Mouse (Mus musculus): ENCODE measurements around the gene Apol9a. TPM values are rescaled to one million over a fixed set of nuclear protein-coding genes. Genes with fewer than 3 reads are reported as not detected.

Gene Apol9a
- total RNA-seq, 4 experiments from 2014 or later, result 0.19 TPM; not detected in 3

DNA sequence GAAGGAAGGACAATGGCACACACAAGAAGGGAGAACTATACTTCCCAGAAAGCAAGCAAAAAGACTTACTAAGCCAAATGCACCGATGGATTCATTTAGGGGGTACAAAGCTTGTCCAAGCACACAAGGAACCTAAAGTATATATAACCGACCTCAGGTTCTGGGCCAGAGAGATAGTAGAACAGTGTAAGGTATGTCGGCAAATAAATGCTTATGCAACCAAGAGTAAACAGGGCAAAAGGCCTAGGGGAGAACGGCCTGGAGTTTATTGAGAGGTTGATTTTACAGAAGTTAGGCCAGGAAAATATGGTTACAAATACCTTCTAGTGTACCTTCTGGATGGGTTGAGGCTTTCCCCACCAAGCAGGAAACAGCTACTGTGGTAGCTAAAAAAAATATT, 33.5 kb downstream of the Apol9a start:
- DNase-seq (ENCODE audit: low spot score), result no peak

DNA sequence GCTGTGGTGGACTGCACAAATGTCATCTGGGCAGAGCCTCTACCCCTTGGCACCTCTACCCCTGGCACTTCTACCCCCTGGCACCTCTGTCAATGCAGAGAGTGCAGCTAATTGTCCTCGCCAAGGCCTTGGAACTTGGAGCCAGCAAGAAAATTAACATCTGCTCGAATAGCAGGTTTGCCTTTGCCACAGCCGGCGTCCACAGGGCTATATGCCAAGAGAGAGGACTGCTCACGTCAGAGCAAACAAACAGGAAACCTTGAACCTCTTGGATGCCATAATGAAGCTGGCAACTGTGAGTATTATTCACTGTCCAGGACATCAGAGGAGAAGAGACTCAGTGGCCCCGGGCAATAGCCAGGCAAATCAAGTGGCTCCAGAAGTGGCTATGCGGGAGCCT, 34.0 kb downstream of the Apol9a start:
- no peak for DNase-seq (ENCODE audit: low spot score)

DNA sequence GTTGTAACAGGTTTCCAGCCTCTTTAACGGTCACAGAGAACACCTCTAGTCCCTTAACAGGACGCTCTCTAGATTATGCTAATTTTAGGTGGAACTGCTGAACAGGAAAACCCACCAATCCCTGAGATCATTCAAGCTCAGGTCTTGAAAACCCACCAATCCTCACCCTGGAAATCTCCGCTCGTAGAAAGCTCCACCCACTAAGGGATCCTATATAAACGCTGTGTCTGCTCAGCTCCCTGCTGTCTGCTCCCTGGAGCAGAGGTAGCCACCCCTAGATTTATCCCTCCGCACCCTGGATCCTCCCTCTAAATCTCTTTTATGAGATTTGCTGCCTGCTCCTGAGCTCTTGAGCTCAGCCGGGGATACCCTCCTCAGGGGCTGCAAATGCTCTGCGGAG, 40.3 kb downstream of the Apol9a start:
- no peak for DNase-seq (ENCODE audit: low spot score)

DNA sequence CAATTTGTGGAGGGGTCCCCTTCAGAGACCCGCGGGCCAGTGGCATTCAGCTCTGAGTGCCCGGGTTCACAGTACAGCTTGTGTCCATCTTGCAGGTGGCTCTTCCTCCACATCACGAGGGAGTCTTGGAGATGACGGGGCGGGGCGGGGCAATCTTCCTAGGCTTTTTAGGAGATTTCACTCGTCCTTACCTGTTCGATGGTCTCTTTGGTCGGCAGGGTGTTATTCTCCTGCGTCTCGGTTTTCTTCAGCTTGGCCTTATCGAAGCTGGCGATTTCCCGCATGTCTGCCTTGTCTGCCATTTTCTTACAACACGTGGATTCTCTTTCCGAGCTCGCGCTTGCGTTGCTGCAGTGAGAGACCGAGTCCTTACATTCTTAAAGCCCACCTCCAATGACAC, 41.0 kb downstream of the Apol9a start:
- no peak for DNase-seq (ENCODE audit: low spot score)

DNA sequence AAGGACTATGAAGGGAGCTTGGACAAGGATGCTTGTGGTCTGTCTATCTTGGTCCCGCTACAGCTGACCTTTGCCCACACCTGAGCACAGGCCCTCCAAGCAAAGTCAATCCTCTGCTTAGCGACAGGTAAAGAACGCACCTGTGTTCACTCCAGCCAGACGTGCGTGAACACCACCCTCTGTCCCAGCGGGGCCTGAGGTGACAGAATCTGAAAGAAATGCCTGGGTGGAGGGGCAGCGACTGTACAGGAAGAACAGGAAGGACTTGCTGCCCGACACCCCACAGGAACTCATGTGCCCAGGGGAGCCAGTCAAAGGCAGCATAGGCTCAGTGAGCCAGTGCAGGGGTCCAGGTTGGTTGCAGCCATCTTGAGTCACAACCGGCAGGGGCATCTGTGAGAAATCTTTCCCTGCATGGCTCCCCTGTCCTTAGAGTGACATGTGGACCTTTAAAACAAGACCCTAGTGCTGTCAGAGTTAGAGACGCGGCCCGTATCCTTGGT, 42.1 kb downstream of the Apol9a start:
- DNase-seq (ENCODE audit: low spot score), result no peak

DNA sequence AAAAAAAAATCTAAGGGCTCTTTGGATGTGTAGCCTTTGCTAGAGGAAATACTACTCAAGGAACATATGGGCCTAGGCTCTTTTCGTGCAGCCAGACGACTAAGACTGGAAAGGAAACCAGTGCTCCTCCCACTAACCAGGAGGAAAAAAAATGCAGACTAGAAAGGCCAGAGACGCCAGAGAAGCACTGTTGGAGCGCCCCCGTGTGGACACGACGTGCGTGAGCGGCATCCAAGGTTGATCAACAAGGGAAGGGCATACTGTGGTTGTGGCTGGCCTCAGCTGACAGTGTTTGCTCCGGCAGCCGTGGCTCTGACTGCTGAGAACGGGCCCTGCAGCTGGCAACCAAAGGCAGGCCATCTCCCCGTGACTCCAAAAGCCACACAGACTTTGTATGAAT, 42.8 kb downstream of the Apol9a start:
- peak; percentile 97 for DNase-seq (ENCODE audit: low spot score)

DNA sequence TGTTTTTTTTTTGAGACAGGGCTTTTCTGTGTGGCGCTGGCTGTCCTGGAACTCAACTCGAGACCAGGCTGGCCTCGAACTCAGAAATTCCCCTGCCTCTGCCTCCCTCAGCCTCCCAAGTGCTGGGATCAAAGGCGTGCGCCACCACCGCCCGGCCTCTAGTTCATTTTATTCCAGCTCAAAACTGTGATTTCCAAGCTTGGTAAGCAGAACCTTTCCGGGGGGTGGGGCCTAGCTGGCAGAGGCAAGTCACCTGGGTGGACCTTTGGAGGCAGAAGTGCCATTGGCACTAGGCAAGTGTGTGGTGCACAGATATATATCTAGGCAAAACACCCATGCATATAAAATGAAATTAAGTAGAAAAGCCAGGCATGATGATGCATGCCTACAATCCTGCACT, 43.4 kb downstream of the Apol9a start:
- no peak for DNase-seq (ENCODE audit: low spot score)

DNA sequence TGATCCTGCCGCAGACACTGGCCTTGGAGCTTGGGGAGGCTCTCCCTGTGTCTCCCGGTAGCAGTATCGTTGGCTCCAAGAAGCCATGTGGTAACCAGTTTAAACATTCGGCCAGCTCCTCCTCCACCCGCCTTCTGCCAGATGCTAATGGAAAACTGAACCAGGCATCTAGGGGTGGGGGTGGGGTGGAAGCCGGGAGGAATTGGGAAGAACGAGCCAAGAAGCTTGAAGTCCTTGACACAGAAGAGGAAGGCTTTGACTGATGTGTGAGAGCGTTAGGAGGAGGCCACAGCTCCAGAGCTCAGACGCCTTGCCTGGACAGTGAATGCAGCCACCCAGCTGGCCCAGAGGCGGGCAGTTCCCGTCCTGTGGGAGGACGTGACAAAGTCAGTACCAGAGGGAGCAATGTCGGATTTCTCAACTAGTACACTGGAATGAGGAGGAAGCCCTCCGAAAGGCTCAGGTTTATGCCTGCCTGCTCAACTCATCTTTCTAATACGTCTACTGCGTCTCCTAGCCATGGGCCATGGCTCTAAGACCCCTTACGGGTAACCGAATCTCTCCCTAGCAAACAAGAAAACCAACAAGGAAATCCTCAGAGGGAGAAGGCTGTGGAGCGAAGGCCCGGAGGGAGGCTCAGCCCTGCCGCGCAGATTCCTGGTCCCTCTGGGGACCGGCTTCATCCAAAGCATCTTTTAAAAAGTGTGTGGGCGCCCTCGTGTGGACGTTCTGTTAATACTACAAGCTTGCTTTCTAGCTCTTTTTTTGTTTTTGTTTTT, 44.0 kb downstream of the Apol9a start:
- DNase-seq (ENCODE audit: low spot score), result peak; percentile 89

DNA sequence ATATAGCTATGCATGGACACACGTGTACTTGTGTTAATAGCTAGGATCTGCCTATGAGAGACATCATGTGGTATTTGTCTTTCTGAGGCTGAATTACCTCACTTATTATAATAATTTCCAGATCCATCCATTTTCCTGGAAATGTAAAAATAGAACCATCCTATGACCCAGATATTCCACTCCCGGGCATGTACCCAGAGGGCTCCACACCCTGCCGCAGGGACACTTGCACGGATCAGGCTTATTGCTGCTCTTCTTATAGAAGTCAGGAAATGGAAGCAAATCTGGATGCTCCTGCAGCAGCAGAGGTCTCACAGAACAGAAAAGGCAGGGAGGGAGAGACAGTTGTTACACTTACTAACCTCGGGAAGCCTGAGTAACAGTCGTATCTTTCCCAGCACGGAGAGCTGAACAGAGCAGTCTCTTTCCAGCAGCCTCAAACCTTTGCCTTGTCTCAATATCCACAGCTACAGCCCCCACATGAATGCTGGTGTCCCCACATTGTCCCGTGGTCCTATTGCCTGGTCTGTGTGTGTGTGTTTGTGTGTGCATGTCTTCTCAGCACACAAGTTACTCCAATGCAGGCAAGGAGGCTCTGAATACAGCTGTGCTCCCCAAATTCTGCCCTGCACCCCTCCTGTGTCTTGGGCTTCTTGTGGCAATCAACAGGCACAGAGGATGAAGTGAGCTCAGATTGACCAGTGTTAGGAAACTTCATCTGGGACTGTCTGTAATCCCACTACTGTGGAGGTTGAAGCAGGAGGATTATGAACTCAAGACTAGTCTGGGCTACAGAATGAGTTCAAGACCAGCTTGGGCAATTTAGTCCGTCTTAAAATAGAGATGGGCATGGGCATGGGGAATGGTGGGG, 45.0 kb downstream of the Apol9a start:
- DNase-seq (ENCODE audit: low spot score), result peak; percentile 74

DNA sequence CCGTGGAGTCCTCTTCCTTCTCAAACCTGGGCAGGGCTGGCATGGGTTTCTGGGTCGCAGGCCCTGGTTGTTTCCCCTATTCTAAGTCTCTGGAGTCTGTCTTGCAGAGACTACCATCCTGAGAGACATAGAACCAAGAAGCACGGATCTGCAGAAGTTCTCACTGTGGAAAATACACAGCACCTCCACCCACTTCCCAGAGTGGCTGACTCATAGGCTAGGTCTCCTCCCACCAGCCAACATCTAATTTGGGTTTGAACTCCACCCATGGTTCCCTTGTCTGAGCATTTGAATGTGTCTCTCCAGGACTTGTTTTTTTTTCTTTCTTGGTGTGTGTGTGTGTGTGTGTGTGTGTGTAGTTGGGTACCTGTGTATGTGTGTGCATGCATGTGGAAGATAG, 46.9 kb downstream of the Apol9a start:
- DNase-seq (ENCODE audit: low spot score), result peak; percentile 77

DNA sequence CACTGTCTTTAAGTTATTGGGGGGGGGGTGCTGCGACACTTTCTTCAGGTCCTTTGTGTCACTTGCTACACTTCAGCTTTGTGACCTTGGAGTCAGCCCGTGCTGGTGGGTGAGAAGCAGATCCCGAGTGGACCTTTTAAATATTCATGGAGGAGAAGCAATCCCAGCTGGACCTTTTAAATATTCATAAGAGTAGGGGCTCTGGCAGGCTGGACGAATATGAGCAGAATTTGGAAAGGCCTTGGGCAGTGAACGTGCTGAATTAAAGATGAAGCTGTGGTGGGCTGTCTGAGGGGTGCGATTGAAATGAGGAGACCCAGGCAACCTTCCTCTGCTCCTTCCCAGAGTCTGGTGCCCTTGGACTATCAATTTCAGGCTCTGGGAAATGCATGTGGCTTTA, 47.4 kb downstream of the Apol9a start:
- DNase-seq (ENCODE audit: low spot score), result no peak

DNA sequence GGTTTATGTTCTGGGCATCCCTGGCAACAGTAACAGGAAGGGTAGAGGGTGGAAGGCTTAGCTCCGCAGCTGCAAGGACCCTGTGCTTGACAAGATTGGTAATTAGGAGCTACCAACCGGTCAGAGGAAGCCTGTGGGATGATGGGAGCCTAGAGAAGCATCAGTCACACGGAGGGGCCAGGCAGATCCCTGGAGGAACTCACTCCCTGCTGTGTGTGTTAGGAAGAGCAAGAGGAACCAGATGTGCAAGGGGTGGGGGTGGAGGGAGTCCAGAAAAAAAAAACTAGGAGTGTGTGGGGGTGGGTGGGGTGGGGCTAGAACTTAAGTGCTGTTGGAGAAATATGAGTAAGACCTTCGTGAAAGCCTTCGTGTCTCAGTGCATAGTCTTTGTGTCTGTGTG, 48.0 kb downstream of the Apol9a start:
- DNase-seq (ENCODE audit: low spot score), result no peak

DNA sequence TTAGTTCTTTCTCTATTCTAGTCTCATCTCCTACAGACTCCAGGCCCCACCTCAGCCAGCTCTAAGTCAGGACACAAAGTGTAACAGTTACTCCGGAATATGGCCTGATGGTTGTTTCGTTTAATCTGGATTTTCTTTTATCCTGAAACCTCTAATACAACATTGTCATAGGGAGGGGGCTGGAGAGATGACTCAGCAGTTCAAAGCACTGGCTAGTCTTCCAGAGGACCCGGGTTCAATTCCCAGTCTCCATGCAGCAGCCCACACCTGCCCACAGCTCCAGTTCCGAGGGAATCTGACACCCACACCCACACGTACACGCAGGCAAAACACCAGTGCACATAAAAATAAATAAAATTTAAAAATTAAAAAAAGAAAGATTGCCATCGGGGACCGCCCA, 51.0 kb downstream of the Apol9a start:
- no peak for DNase-seq (ENCODE audit: low spot score)

DNA sequence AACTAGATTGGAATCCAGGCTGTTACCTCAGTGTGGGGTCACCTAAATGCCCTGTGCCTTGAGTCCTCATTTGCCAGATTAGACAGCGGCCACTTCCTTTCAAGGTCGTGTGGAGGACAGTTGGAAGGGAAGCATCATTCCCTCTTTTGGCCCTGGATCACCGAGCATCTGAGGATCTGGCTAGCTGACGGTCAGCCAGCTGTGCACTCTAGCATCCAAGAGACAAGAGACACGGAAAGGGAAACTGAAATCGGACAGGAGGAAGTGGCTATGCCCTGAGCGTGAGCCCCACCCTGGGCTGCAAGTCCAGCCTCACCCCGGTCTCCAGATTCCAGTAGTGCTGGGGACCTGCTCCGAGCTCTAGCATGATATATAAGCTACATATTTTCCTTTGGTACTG, 51.4 kb downstream of the Apol9a start:
- DNase-seq (ENCODE audit: low spot score), result peak; percentile 76

DNA sequence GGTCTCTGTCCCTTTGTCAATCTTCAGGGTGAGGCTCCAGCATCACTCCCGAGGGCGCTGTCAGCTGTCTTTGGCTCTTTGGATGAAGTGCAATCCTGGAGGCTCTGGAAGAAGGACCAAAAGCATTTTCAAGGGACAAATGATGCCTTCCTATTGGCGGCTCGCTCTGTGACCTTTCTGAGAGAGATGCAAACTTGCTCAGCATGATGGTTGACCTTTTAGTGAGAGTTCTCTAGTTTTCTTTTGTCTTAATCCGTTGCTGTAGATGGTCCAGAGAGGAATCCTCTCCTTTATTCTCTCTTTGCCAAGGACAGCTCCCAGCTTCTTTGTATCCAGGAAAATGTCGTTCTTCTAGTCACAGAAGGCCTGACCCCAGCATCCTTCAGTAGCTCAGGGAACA, 51.9 kb downstream of the Apol9a start:
- DNase-seq (ENCODE audit: low spot score), result no peak

DNA sequence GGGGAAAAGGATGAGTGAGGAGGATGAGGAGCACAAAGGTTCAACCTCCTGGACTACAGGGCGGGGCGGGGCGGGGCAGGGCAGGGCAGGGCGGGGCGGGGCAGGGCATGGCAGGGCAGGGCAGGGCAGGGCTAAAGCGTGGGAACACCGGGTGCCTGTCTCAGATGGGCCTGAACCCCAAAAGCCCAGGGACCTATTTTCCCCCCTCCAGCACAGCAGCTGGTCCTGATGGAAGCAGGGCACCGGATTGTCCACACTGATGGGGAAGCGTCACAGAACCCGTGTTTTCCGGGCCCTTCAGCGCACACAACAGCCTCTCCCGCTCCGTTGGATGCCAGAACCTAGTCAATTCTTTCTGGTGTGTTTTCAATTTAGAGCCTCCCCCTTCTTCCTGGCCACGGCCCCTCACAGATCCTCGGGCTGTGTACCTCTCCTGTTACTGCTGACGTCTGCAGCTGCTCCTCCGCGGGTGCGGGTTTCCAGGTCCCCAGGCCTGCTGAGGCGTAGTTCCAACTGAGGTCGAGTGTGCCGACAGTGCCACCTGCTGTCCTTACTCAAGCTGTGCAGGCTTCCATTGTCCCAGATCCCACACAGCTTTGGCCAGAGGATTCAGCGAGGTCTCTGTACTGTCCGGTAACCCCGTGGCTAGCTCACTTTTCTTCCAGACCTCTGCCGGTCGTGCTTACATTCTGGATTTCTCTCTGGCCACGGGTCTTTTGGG, 52.5 kb downstream of the Apol9a start:
- peak; percentile 90 for DNase-seq (ENCODE audit: low spot score)

DNA sequence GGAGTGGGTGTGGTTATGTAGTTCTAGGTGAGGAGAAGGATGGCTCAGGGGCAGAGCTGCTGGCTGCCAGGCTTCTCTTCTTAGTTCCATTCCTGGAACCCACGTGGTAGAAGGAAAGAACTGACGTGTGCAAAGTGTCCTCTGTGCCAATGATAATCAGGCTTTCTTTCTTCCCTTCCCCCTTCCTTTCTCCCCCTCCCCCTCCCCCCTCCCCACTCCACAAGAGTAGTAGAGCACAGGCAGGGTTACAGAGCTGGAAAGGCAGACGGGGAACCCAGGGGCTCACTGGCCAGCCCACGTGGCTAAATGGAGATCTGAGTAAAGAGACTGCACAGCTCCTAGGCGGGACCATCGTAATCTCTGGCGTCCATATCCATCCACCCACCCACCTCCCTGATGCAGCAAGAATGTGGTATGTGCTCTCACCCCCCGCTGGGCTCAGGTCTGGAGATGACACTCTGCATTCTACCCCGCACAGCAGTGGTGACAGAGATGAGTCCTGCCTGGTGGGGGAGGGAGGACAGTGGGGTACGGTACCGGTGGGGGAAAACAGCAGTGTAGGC, 54.6 kb downstream of the Apol9a start:
- no peak for DNase-seq (ENCODE audit: low spot score)

DNA sequence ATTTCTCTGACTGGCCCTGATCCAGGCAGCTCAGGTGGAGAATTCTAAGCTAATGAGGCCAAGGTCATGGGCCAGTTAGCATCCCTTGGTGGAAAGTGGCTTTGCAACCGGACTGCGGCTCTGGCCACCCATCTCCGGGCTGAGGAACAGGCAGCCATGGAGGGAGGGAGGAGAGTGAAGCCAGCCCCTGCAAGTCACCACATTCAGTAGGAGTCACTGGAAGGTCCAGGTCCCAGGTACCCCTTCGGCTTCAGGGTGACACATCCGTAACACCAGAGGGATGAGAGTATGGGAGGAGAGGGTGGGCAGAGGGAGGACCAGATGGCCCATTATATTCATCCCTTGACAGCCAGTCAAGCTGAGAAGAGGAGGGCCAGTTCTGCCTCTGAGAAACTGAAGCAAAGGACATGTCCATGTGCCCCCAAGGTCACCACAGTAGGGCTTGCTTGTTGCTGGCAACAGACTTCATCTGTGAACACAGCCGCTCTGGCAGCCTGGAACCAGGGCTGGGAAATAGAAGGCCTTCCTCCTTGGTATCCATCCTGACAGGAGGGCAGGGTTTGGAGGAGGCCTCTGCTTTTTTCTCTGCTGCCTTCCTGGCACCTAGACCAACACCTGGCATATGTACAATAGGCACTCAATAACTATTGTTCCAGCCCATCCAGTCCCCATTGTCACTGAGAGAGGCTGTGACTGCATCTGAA, 55.9 kb downstream of the Apol9a start:
- DNase-seq (ENCODE audit: low spot score), result no peak

DNA sequence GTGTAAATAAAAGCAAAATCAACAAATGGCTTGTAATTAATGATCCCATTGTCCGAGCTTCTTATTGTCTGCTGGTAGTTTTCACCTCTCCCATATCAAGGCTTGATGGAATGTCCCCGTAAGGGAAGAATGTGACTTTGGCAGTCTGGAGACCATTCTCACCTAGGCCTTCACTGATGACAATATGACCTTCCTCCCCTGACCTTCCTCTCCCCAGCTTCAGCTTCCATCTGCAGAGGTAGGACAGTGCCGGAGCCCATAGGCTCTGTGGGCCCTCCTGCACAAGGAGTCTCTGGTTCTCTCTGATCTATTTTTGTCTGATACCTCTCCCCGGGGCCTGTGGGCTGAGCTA, 56.5 kb downstream of the Apol9a start:
- no peak for DNase-seq (ENCODE audit: low spot score)
